Mouse (Mus musculus): ENCODE measurements around the gene Nt5dc2. TPM values are rescaled to one million over a fixed set of nuclear protein-coding genes. Genes with fewer than 3 reads are reported as not detected.

Nt5dc2 gene
- total RNA-seq (2018; cell fraction: chromatin; rRNA removed), result 10 to 100 TPM in 11 of 26 experiments, 1 to 10 TPM in 15; 1.8 to 37.0 (median 8.3) TPM
- total RNA-seq (2018; cell fraction: cytosol; rRNA removed), result 100 to 1,000 TPM in 5 of 26 experiments, 10 to 100 TPM in 21; 25.4 to 119 (median 52.7) TPM
- 10 to 100 TPM in 21 of 26 experiments, 1 to 10 TPM in 5; 6.5 to 49.6 (median 15.5) TPM for total RNA-seq (2018; cell fraction: nucleus; rRNA removed)
- polyA plus RNA-seq (2018), result 64.0 to 97.6 TPM (median 77.4 TPM) in 3 replicates

GRCm38 (mm10) chr14:31130236-31131220, at the start of gene Nt5dc2:
TSS of gene Nt5dc2 (plus strand) at chr14:31131053.
- H3K4me3 ChIP-seq (ENCODE audit: inconsistent target), result peak within 1 kb of the TSS; percentile 64
- H3K79me2 ChIP-seq (ENCODE audit: inconsistent target), result peaks cover 61% of the 10 kb centered on the region
- 0 out of 2 replicates have a peak, but pooled peaks cover 5% of the 10 kb centered on the region for H3K36me3 ChIP-seq (ENCODE audit: inconsistent target)
- 13% methylated on average over 39 of the region's 63 CpGs for WGBS (ENCODE audit: missing documents)
- peak within 1 kb of the TSS; percentile 52 for H3K27ac ChIP-seq

GRCm38 (mm10) chr14:31081147-31081546, 49.7 kb upstream of the Nt5dc2 start:
- H3K79me2 ChIP-seq (ENCODE audit: inconsistent target), result no peaks in the 10 kb centered on the region; the same call in 1 of the 2 replicates
- H3K27ac ChIP-seq, result no peak overlapping the region
- no peak overlapping the region for H3K4me3 ChIP-seq (ENCODE audit: inconsistent target)
- peaks cover 68% of the 10 kb centered on the region for H3K36me3 ChIP-seq (ENCODE audit: inconsistent target)

GRCm38 (mm10) chr14:31087433-31087832, 43.4 kb upstream of the Nt5dc2 start:
- H3K79me2 ChIP-seq (ENCODE audit: inconsistent target), result no peaks in the 10 kb centered on the region
- H3K27ac ChIP-seq, result no peak overlapping the region
- H3K36me3 ChIP-seq (ENCODE audit: inconsistent target), result peaks cover 77% of the 10 kb centered on the region
- no peak overlapping the region for H3K4me3 ChIP-seq (ENCODE audit: inconsistent target)
- WGBS (ENCODE audit: missing documents), result 84% methylated on average over 6 of the region's 6 CpGs

GRCm38 (mm10) chr14:31088515-31088914, 42.3 kb upstream of the Nt5dc2 start:
- no peak overlapping the region for H3K27ac ChIP-seq
- H3K79me2 ChIP-seq (ENCODE audit: inconsistent target), result no peaks in the 10 kb centered on the region
- peaks cover 71% of the 10 kb centered on the region for H3K36me3 ChIP-seq (ENCODE audit: inconsistent target)
- 80% methylated on average over 2 of the region's 2 CpGs for WGBS (ENCODE audit: missing documents)
- H3K4me3 ChIP-seq (ENCODE audit: inconsistent target), result no peak overlapping the region

GRCm38 (mm10) chr14:31089918-31090317, 40.9 kb upstream of the Nt5dc2 start:
- Histone ChIP-seq H3K4me3 (ENCODE audit: inconsistent target) (no peak overlapping the region), H3K36me3 (ENCODE audit: inconsistent target) (peaks cover 57% of the 10 kb centered on the region), H3K27ac (no peak overlapping the region), H3K79me2 (ENCODE audit: inconsistent target) (no peaks in the 10 kb centered on the region)
- WGBS (ENCODE audit: missing documents), result 92% methylated on average over 1 of the region's 1 CpGs

GRCm38 (mm10) chr14:31105156-31105555, 25.7 kb upstream of the Nt5dc2 start:
- Histone ChIP-seq H3K79me2 (ENCODE audit: inconsistent target) (no peaks in the 10 kb centered on the region), H3K4me3 (ENCODE audit: inconsistent target) (no peak overlapping the region), H3K36me3 (ENCODE audit: inconsistent target) (peaks cover 38% of the 10 kb centered on the region), H3K27ac (no peak overlapping the region)
- 92% methylated on average over 2 of the region's 2 CpGs for WGBS (ENCODE audit: missing documents)

- Histone ChIP-seq H3K36me3 (ENCODE audit: inconsistent target) (peaks cover 67% of the 10 kb centered on the region), H3K79me2 (ENCODE audit: inconsistent target) (no peaks in the 10 kb centered on the region), H3K27ac (no peak overlapping the region), H3K4me3 (ENCODE audit: inconsistent target) (no peak overlapping the region)
- 96% methylated on average over 3 of the region's 3 CpGs for WGBS (ENCODE audit: missing documents)
These were observed 20.2 kb upstream of the Nt5dc2 start for GRCm38 (mm10) chr14:31110613-31111012.

- 98% methylated on average over 5 of the region's 5 CpGs for WGBS (ENCODE audit: missing documents)
- H3K79me2 ChIP-seq (ENCODE audit: inconsistent target), result no peaks in the 10 kb centered on the region
- no peak overlapping the region for H3K4me3 ChIP-seq (ENCODE audit: inconsistent target)
- H3K27ac ChIP-seq, result no peak overlapping the region
- H3K36me3 ChIP-seq (ENCODE audit: inconsistent target), result peaks cover 67% of the 10 kb centered on the region
These were observed 18.7 kb upstream of the Nt5dc2 start for GRCm38 (mm10) chr14:31112187-31112586.

- 95% methylated on average over 3 of the region's 3 CpGs for WGBS (ENCODE audit: missing documents)
- Histone ChIP-seq H3K27ac (no peak overlapping the region), H3K36me3 (ENCODE audit: inconsistent target) (peaks cover 79% of the 10 kb centered on the region), H3K79me2 (ENCODE audit: inconsistent target) (no peaks in the 10 kb centered on the region; the same call in 1 of the 2 replicates), H3K4me3 (ENCODE audit: inconsistent target) (no peak overlapping the region)
These were observed 16.8 kb upstream of the Nt5dc2 start for GRCm38 (mm10) chr14:31114011-31114410.

GRCm38 (mm10) chr14:31115522-31115921, 15.3 kb upstream of the Nt5dc2 start:
- H3K36me3 ChIP-seq (ENCODE audit: inconsistent target), result peaks cover 73% of the 10 kb centered on the region
- H3K27ac ChIP-seq, result no peak overlapping the region
- peaks cover 8% of the 10 kb centered on the region; the same call in 1 of the 2 replicates for H3K79me2 ChIP-seq (ENCODE audit: inconsistent target)
- 76% methylated on average over 2 of the region's 2 CpGs for WGBS (ENCODE audit: missing documents)
- H3K4me3 ChIP-seq (ENCODE audit: inconsistent target), result no peak overlapping the region

GRCm38 (mm10) chr14:31125106-31126075, 5.5 kb upstream of the Nt5dc2 start:
- Histone ChIP-seq H3K36me3 (ENCODE audit: inconsistent target) (peaks cover 9% of the 10 kb centered on the region), H3K27ac (no peak overlapping the region), H3K4me3 (ENCODE audit: inconsistent target) (no peak overlapping the region), H3K79me2 (ENCODE audit: inconsistent target) (peaks cover 77% of the 10 kb centered on the region)
- whole genome bisulfite sequencing (ENCODE audit: missing documents), result 94% methylated on average over 8 of the region's 9 CpGs

GRCm38 (mm10) chr14:31126826-31127225, 4.0 kb upstream of the Nt5dc2 start:
- H3K4me3 ChIP-seq (ENCODE audit: inconsistent target), result no peak overlapping the region; the same call in 1 of the 2 replicates
- peaks cover 75% of the 10 kb centered on the region for H3K79me2 ChIP-seq (ENCODE audit: inconsistent target)
- H3K27ac ChIP-seq, result no peak overlapping the region
- 94% methylated on average over 8 of the region's 8 CpGs for WGBS (ENCODE audit: missing documents)
- peaks cover 9% of the 10 kb centered on the region; the same call in 1 of the 2 replicates for H3K36me3 ChIP-seq (ENCODE audit: inconsistent target)

GRCm38 (mm10) chr14:31128101-31128825, 2.6 kb upstream of the Nt5dc2 start:
- Histone ChIP-seq H3K4me3 (ENCODE audit: inconsistent target) (peak overlapping the region; percentile 89), H3K27ac (peak overlapping the region; percentile 92), H3K79me2 (ENCODE audit: inconsistent target) (peaks cover 75% of the 10 kb centered on the region), H3K36me3 (ENCODE audit: inconsistent target) (peaks cover 9% of the 10 kb centered on the region; the same call in 1 of the 2 replicates)
- 2% methylated on average over 23 of the region's 23 CpGs for WGBS (ENCODE audit: missing documents)

All from macrophage (primary cell).